Mouse (Mus musculus) stomach, postnatal 0 days (tissue): ENCODE data around the gene Gab3. TPM values are rescaled to one million over a fixed set of nuclear protein-coding genes. Genes with fewer than 3 reads are reported as not detected.
A peak's percentile ranks its signal among the peaks of the same experiment; 100 is the strongest.

Source experiments
- ATAC-seq: fragments of 200-750 bp; cut with Nextera tagmentation; 2 replicates; pipeline ENCODE4 v1.8.0; 2017; ENCODE audit not compliant: low FRiP score, low TSS enrichment
- DNase-seq: peaks from one replicate; pipeline ENCODE4 v3.0.0-alpha.2; 2016; ENCODE audit warnings: low spot score
- H3K27ac ChIP-seq: fragments of 300-500 bp; sonication (generic); replicated peaks from 2 replicates; pipeline ENCODE4 v1.5.1; 2014; ENCODE audit warnings: mild to moderate bottlenecking, control low read depth
- H3K27me3 ChIP-seq: fragments of 300-500 bp; sonication (generic); 2 replicates; pipeline ENCODE4 v1.6.1; 2014; ENCODE audit warnings: low read length; ENCODE audit not compliant: control insufficient read depth, insufficient read depth
- H3K36me3 ChIP-seq: fragments of 300-500 bp; sonication (generic); 2 replicates; pipeline ENCODE4 v1.6.1; 2014; ENCODE audit warnings: low read length, mixed read lengths; ENCODE audit not compliant: control insufficient read depth, insufficient read depth
- H3K4me1 ChIP-seq: fragments of 300-500 bp; sonication (generic); replicated peaks from 2 replicates; pipeline ENCODE4 v1.6.1; 2014; ENCODE audit warnings: antibody characterized with exemption; ENCODE audit not compliant: control insufficient read depth, insufficient read depth
- H3K4me2 ChIP-seq: fragments of 300-500 bp; sonication (generic); replicated peaks from 2 replicates; pipeline ENCODE4 v1.6.1; 2014; ENCODE audit warnings: low read depth, mild to moderate bottlenecking, control low read depth, moderate library complexity
- H3K4me3 ChIP-seq: fragments of 300-500 bp; sonication (generic); 2 replicates; pipeline ENCODE4 v1.5.1; 2014; ENCODE audit warnings: low read depth, low read length, control low read depth
- H3K9ac ChIP-seq: fragments of 300-500 bp; sonication (generic); 2 replicates; pipeline ENCODE4 v1.6.1; 2014; ENCODE audit warnings: mild to moderate bottlenecking, low read length, control low read depth, mixed read lengths
- H3K9me3 ChIP-seq: fragments of 300-500 bp; sonication (generic); 2 replicates; pipeline ENCODE4 v1.6.1; 2016; ENCODE audit warnings: low read length; ENCODE audit not compliant: control insufficient read depth
- CTCF ChIP-seq: IDR thresholded peaks from 2 replicates; pipeline ENCODE4 v1.5.1; 2016; ENCODE audit warnings: antibody characterized with exemption, low read depth, mild to moderate bottlenecking, moderate library complexity
- EP300 ChIP-seq: optimal IDR thresholded peaks from 2 replicates; pipeline ENCODE3; 2016; ENCODE audit warnings: antibody characterized with exemption
- WGBS: fragments of 180-500 bp; shearing (Covaris S2); extraction: QIAGEN DNeasy Blood & Tissue Kit; methylation state at CpG from one replicate; pipeline ENCODE4 v1.1.7; 2014; 5-methylcytosine and 5-hydroxymethylcytosine counted together
- polyA plus RNA-seq: library from polyadenylated mRNA; unstranded; fragments of >200 nt; fragmentation: Nextera tagmentation; extraction: Ambion mirVana; gene quantifications from 2 replicates; pipeline ENCODE4 v1.2.1, GENCODE M21; 2015

Gene Gab3
- polyA plus RNA-seq, result 1.3 and 1.5 TPM in 2 replicates

GRCm38 (mm10) chrX:75084774-75085508, at the start of gene Gab3:
Gab3 (minus strand) TSS chrX:75085458.
- TF ChIP-seq CTCF (no peak), EP300 (no peak)
- ATAC-seq (peak; percentile 75; the same call in 1 of the 2 replicates), DNase-seq (peak; percentile 42)
- Histone ChIP-seq H3K4me1 (no peaks in the 10 kb centered on the region), H3K27ac (no peak within 1 kb of the TSS; the same call in 1 of the 2 replicates), H3K4me3 (peak within 1 kb of the TSS; percentile 42), H3K36me3 (no peaks in the 10 kb centered on the region), H3K9me3 (no peaks in the 10 kb centered on the region), H3K9ac (peak within 1 kb of the TSS; percentile 55), H3K27me3 (no peaks in the 10 kb centered on the region), H3K4me2 (peak within 1 kb of the TSS; percentile 53)
- 25% methylated on average over 4 of the region's 17 CpGs for WGBS

- TF ChIP-seq CTCF (no peak), EP300 (no peak)
- peak within 1 kb of the TSS; percentile 51 for H3K4me2 ChIP-seq
- DNase-seq (peak; percentile 85), ATAC-seq (peak; percentile 97)
- H3K4me3 ChIP-seq, result peak within 1 kb of the TSS; percentile 49
- H3K9ac ChIP-seq, result peak within 1 kb of the TSS; percentile 74
- no peaks in the 10 kb centered on the region for H3K9me3 ChIP-seq
- no peaks in the 10 kb centered on the region for H3K36me3 ChIP-seq
- 13% methylated on average over 36 of the region's 36 CpGs for WGBS
- no peaks in the 10 kb centered on the region for H3K27me3 ChIP-seq
- peak within 1 kb of the TSS; percentile 82 for H3K27ac ChIP-seq
- H3K4me1 ChIP-seq, result no peaks in the 10 kb centered on the region
Observed at GRCm38 (mm10) chrX:75130467-75131160, 45.4 kb upstream of the Gab3 start, which contains the start of gene Mpp1. Mpp1 (minus strand) TSS chrX:75131016.

GRCm38 (mm10) chrX:75129474-75129873, 44.2 kb upstream of the Gab3 start:
- H3K9ac ChIP-seq, result no peak overlapping the region
- DNase-seq, result no peak
- no peaks in the 10 kb centered on the region for H3K9me3 ChIP-seq
- H3K27me3 ChIP-seq, result no peaks in the 10 kb centered on the region
- peak overlapping the region; percentile 18 for H3K4me2 ChIP-seq
- H3K4me1 ChIP-seq, result no peaks in the 10 kb centered on the region
- 49% methylated on average over 2 of the region's 2 CpGs for WGBS
- ATAC-seq, result no peak
- no peak for TF ChIP-seq EP300
- no peak for TF ChIP-seq CTCF
- 0 out of 2 replicates have a peak overlapping the region, but pooled peaks have one; percentile 49 for H3K4me3 ChIP-seq
- H3K27ac ChIP-seq, result no peak overlapping the region
- H3K36me3 ChIP-seq, result no peaks in the 10 kb centered on the region

- no peak overlapping the region for H3K4me3 ChIP-seq
- ATAC-seq, result peak; percentile 47
- H3K9me3 ChIP-seq, result no peaks in the 10 kb centered on the region
- TF ChIP-seq EP300, result no peak
- no peaks in the 10 kb centered on the region for H3K36me3 ChIP-seq
- H3K4me1 ChIP-seq, result no peaks in the 10 kb centered on the region
- no peaks in the 10 kb centered on the region for H3K27me3 ChIP-seq
- DNase-seq, result peak; percentile 43
- H3K9ac ChIP-seq, result no peak overlapping the region
- no peak overlapping the region for H3K27ac ChIP-seq
- no peak overlapping the region for H3K4me2 ChIP-seq
Observed at GRCm38 (mm10) chrX:75128333-75128980, 43.2 kb upstream of the Gab3 start.

GRCm38 (mm10) chrX:75126893-75127292, 41.6 kb upstream of the Gab3 start:
- H3K4me2 ChIP-seq, result no peak overlapping the region
- H3K4me3 ChIP-seq, result no peak overlapping the region
- H3K4me1 ChIP-seq, result no peaks in the 10 kb centered on the region
- ATAC-seq (no peak), DNase-seq (no peak)
- H3K9me3 ChIP-seq, result no peaks in the 10 kb centered on the region
- H3K36me3 ChIP-seq, result no peaks in the 10 kb centered on the region
- H3K9ac ChIP-seq, result no peak overlapping the region
- H3K27ac ChIP-seq, result no peak overlapping the region
- no peaks in the 10 kb centered on the region for H3K27me3 ChIP-seq
- TF ChIP-seq CTCF (no peak), EP300 (no peak)

GRCm38 (mm10) chrX:75125606-75126005, 40.3 kb upstream of the Gab3 start:
- no peak overlapping the region for H3K9ac ChIP-seq
- no peaks in the 10 kb centered on the region for H3K9me3 ChIP-seq
- H3K27ac ChIP-seq, result no peak overlapping the region
- no peak overlapping the region for H3K4me3 ChIP-seq
- WGBS, result 85% methylated on average over 3 of the region's 3 CpGs
- no peaks in the 10 kb centered on the region for H3K36me3 ChIP-seq
- no peaks in the 10 kb centered on the region for H3K27me3 ChIP-seq
- TF ChIP-seq CTCF (no peak), EP300 (no peak)
- no peaks in the 10 kb centered on the region for H3K4me1 ChIP-seq
- no peak for DNase-seq
- H3K4me2 ChIP-seq, result no peak overlapping the region
- no peak for ATAC-seq
